Mouse (Mus musculus) lung, embryonic 14.5 days (tissue): ENCODE results near the gene Mrpl28. TPM values are rescaled to one million over a fixed set of nuclear protein-coding genes. Genes with fewer than 3 reads are reported as not detected.
"Not testable (repeated sequence)": the region's sequence is repeated elsewhere in the genome, so short reads cannot be mapped to it uniquely, and the experiment has no call there.

Experiments used
- ATAC-seq: fragments of 200-750 bp; cut with Nextera tagmentation; 2 replicates; pipeline ENCODE4 v1.8.0; 2017; ENCODE audit warnings: mild to moderate bottlenecking, moderate TSS enrichment, moderate library complexity; ENCODE audit not compliant: insufficient read depth
- DNase-seq: peaks from one replicate; pipeline ENCODE4 v3.0.0-alpha.2; 2015
- H3K27ac ChIP-seq: fragments of 300-500 bp; sonication (generic); 2 replicates; pipeline ENCODE4 v1.5.1; 2014; ENCODE audit warnings: low read depth, mild to moderate bottlenecking, moderate library complexity
- H3K27me3 ChIP-seq: fragments of 300-500 bp; sonication (generic); 2 replicates; pipeline ENCODE4 v1.6.1; 2014; ENCODE audit warnings: low read length, control low read depth; ENCODE audit not compliant: insufficient read depth
- H3K36me3 ChIP-seq: fragments of 300-500 bp; sonication (generic); 2 replicates; pipeline ENCODE4 v1.6.1; 2014; ENCODE audit warnings: control low read depth; ENCODE audit not compliant: insufficient read depth
- H3K4me1 ChIP-seq: fragments of 300-500 bp; sonication (generic); 2 replicates; pipeline ENCODE4 v1.6.1; 2014; ENCODE audit warnings: antibody characterized with exemption, control low read depth; ENCODE audit not compliant: insufficient read depth
- H3K4me2 ChIP-seq: fragments of 300-500 bp; sonication (generic); 2 replicates; pipeline ENCODE4 v1.6.1; 2014; ENCODE audit warnings: mild to moderate bottlenecking
- H3K4me3 ChIP-seq: fragments of 300-500 bp; sonication (generic); 2 replicates; pipeline ENCODE4 v1.5.1; 2014; ENCODE audit warnings: low read depth, low read length
- H3K9ac ChIP-seq: fragments of 300-500 bp; sonication (generic); 2 replicates; pipeline ENCODE4 v1.6.1; 2014
- H3K9me3 ChIP-seq: fragments of 300-500 bp; sonication (generic); 2 replicates; pipeline ENCODE4 v1.6.1; 2016; ENCODE audit warnings: low read depth, low read length, control low read depth
- CTCF ChIP-seq: IDR thresholded peaks from 2 replicates; pipeline ENCODE4 v1.5.1; 2016; ENCODE audit warnings: antibody characterized with exemption, low read depth
- WGBS: fragments of 180-500 bp; shearing (Covaris S2); extraction: QIAGEN DNeasy Blood & Tissue Kit; methylation state at CpG from one replicate; pipeline ENCODE4 v1.1.7; 2014; 5-methylcytosine and 5-hydroxymethylcytosine counted together
- polyA plus RNA-seq: library from polyadenylated mRNA; unstranded; fragments of >200 nt; fragmentation: Nextera tagmentation; extraction: Ambion mirVana; gene quantifications from 2 replicates; pipeline ENCODE4 v1.2.1, GENCODE M21; 2014

Gene Mrpl28
- polyA plus RNA-seq, 1 experiment from 2014 or later: 217 TPM

DNA sequence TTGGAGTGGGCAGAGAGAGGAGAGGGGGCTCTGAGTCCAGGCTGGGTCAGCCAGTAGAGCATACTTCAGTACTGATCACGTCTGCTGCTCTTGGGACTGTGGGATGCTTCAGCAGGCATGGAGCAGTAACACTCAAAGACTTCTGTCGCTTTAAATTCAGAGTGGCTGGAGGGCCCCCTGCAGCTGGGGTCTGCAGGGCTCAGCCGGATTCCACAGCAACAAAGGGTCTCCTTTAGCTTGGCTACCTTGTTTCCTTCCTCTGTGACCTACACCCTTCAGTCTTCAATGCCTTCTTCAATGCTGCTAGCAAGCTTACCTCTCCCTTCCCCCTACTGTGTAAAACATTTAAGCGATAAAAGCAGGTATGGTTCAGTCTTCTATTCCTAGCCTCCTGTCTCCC lies 12.3 kb upstream of the Mrpl28 start:
- DNase-seq (no peak), ATAC-seq (no peak)
- no peak overlapping the region for H3K4me2 ChIP-seq
- TF ChIP-seq CTCF: no peak
- 3% methylated on average over 4 of the region's 4 CpGs for WGBS
- no peaks in the 10 kb centered on the region for H3K4me1 ChIP-seq
- H3K27me3 ChIP-seq: peaks cover 59% of the 10 kb centered on the region
- no peaks in the 10 kb centered on the region for H3K36me3 ChIP-seq
- H3K9ac ChIP-seq: no peak overlapping the region
- H3K9me3 ChIP-seq: no peaks in the 10 kb centered on the region
- H3K4me3 ChIP-seq: no peak overlapping the region
- H3K27ac ChIP-seq: no peak overlapping the region

DNA sequence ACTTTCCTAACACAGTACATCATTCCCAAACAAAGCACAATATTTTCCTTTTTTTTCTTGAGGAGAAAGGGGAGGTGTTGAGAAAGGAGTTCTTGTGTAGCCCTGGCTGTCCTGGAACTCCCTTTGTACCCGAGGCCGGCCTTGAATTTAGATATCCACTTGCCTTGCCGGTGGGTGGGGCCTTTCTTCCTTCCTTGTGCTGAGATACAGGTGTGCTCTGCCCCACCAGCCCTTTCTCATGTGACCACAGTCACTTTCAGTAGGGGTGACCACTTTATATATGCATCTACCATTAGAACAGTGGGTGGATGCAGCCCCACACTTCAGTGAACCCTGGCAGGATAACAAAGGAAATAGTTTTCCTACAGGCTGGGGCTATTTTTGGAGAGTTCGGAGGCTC lies 11.6 kb upstream of the Mrpl28 start:
- TF ChIP-seq CTCF: no peak
- WGBS: 19% methylated on average over 4 of the region's 4 CpGs
- Histone ChIP-seq H3K4me1 (no peaks in the 10 kb centered on the region), H3K9ac (no peak overlapping the region), H3K9me3 (no peaks in the 10 kb centered on the region), H3K36me3 (no peaks in the 10 kb centered on the region), H3K4me2 (no peak overlapping the region), H3K27me3 (peaks cover 60% of the 10 kb centered on the region), H3K27ac (no peak overlapping the region), H3K4me3 (no peak overlapping the region)
- no peak for ATAC-seq
- no peak for DNase-seq

GRCm38 (mm10) chr17:26112751-26113150 lies 10.5 kb upstream of the Mrpl28 start:
- TF ChIP-seq CTCF: no peak
- H3K27me3 ChIP-seq: peaks cover 69% of the 10 kb centered on the region

GRCm38 (mm10) chr17:26113181-26113948 lies 9.9 kb upstream of the Mrpl28 start, which contains the start of gene Tmem8:
Gene Tmem8, plus strand, starts transcription at chr17:26113299.
- Histone ChIP-seq H3K9me3 (no peaks in the 10 kb centered on the region), H3K4me2 (peak within 1 kb of the TSS; percentile 95), H3K27me3 (peaks cover 70% of the 10 kb centered on the region), H3K27ac (no peak within 1 kb of the TSS), H3K9ac (peak within 1 kb of the TSS; percentile 64), H3K4me1 (no peaks in the 10 kb centered on the region), H3K4me3 (peak within 1 kb of the TSS; percentile 63), H3K36me3 (no peaks in the 10 kb centered on the region)
- peak; percentile 45 for TF ChIP-seq CTCF
- ATAC-seq (peak; percentile 69), DNase-seq (peak; percentile 72)
- under 1% methylated on average over 72 of the region's 75 CpGs for WGBS

More at GRCm38 (mm10) chr17:26112751-26113150, 10.5 kb upstream of the Mrpl28 start:
- no peak overlapping the region for H3K27ac ChIP-seq
- peak overlapping the region; percentile 95 for H3K4me2 ChIP-seq
- no peaks in the 10 kb centered on the region for H3K36me3 ChIP-seq
- DNase-seq: no peak
- H3K4me1 ChIP-seq: no peaks in the 10 kb centered on the region
- H3K9me3 ChIP-seq: no peaks in the 10 kb centered on the region
- peak overlapping the region; percentile 63 for H3K4me3 ChIP-seq
- 0 out of 2 replicates have a peak, but pooled peaks have one; percentile 2 for ATAC-seq
- WGBS: 14% methylated on average over 14 of the region's 14 CpGs
- peak overlapping the region; percentile 64 for H3K9ac ChIP-seq

DNA sequence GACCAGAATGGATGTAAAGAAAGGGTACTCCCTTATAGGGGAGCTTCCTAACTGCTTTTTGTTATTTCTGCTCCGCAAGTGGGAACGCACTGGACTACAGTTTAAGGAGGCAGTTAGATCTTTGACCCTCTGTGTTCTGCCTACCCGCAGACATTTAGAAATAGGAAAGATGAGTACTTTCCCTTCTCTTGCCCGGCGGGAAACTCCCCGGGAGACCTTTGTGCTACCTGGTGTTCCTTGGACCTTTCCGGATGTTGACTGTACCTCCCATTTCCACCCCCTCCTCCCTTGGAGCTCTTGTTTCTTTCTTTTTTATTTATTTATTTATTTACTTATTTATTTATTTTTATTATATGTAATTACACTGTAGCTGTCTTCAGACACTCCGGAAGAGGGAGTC lies 9.2 kb upstream of the Mrpl28 start:
- Histone ChIP-seq H3K27ac (no peak overlapping the region), H3K9ac (no peak overlapping the region), H3K27me3 (peaks cover 71% of the 10 kb centered on the region), H3K4me3 (peak overlapping the region; percentile 63), H3K4me1 (no peaks in the 10 kb centered on the region), H3K36me3 (no peaks in the 10 kb centered on the region), H3K9me3 (no peaks in the 10 kb centered on the region), H3K4me2 (peak overlapping the region; percentile 95)
- ATAC-seq (no peak), DNase-seq (no peak)
- TF ChIP-seq CTCF: no peak
- 14% methylated on average over 8 of the region's 8 CpGs for WGBS

- WGBS: 61% methylated on average over 7 of the region's 7 CpGs
- H3K27ac ChIP-seq, H3K9me3 ChIP-seq, H3K4me1 ChIP-seq, H3K4me2 ChIP-seq, ATAC-seq, H3K9ac ChIP-seq, DNase-seq, H3K36me3 ChIP-seq, H3K4me3 ChIP-seq: not testable (repeated sequence)
- H3K27me3 ChIP-seq: peaks cover 75% of the 10 kb centered on the region
Measured at GRCm38 (mm10) chr17:26114461-26114860, 8.8 kb upstream of the Mrpl28 start.

GRCm38 (mm10) chr17:26115205-26115898 lies 7.9 kb upstream of the Mrpl28 start:
- TF ChIP-seq CTCF: no peak
- Histone ChIP-seq H3K27ac (no peak overlapping the region), H3K4me1 (no peaks in the 10 kb centered on the region), H3K9me3 (no peaks in the 10 kb centered on the region), H3K4me3 (no peak overlapping the region), H3K9ac (no peak overlapping the region), H3K36me3 (no peaks in the 10 kb centered on the region), H3K4me2 (no peak overlapping the region), H3K27me3 (peaks cover 72% of the 10 kb centered on the region)
- 82% methylated on average over 7 of the region's 7 CpGs for WGBS
- DNase-seq: no peak
- no peak for ATAC-seq
